Mouse (Mus musculus) embryonic facial prominence, embryonic 10.5 days (tissue): ENCODE results near the gene Stard8. TPM values are rescaled to one million over a fixed set of nuclear protein-coding genes. Genes with fewer than 3 reads are reported as not detected.
"Not testable (repeated sequence)": the region's sequence is repeated elsewhere in the genome, so short reads cannot be mapped to it uniquely, and the experiment has no call there.

ENCODE experiments used
- DNase-seq: peaks from one replicate; pipeline ENCODE4 v3.0.0-alpha.2; 2017; ENCODE audit warnings: low spot score
- H3K27ac ChIP-seq: fragments of 300-500 bp; sonication (generic); replicated peaks from 2 replicates; pipeline ENCODE4 v1.5.1; 2016; ENCODE audit warnings: mild to moderate bottlenecking
- H3K27me3 ChIP-seq: fragments of 300-500 bp; sonication (generic); replicated peaks from 2 replicates; pipeline ENCODE4 v1.6.1; 2016; ENCODE audit warnings: low read depth, mild to moderate bottlenecking; ENCODE audit not compliant: poor library complexity, severe bottlenecking
- H3K36me3 ChIP-seq: fragments of 300-500 bp; sonication (generic); replicated peaks from 2 replicates; pipeline ENCODE4 v1.6.1; 2016; ENCODE audit warnings: mild to moderate bottlenecking, moderate library complexity
- H3K4me1 ChIP-seq: fragments of 300-500 bp; sonication (generic); 2 replicates; pipeline ENCODE4 v1.6.1; 2016
- H3K4me3 ChIP-seq: fragments of 300-500 bp; sonication (generic); 2 replicates; pipeline ENCODE4 v1.5.1; 2016; ENCODE audit warnings: mild to moderate bottlenecking, moderate library complexity
- H3K9me3 ChIP-seq: fragments of 300-500 bp; sonication (generic); 2 replicates; pipeline ENCODE4 v1.6.1; 2016; ENCODE audit warnings: mild to moderate bottlenecking
- WGBS: fragments of 180-500 bp; shearing (Covaris S2); methylation state at CpG from one replicate; pipeline ENCODE4 v1.1.7; 2016; 5-methylcytosine and 5-hydroxymethylcytosine counted together
- polyA plus RNA-seq: library from polyadenylated mRNA; unstranded; fragments of >200 nt; fragmentation: Nextera tagmentation; extraction: Ambion mirVana; gene quantifications from 2 replicates; pipeline ENCODE4 v1.2.1, GENCODE M21; 2016

The Stard8 gene
- polyA plus RNA-seq = 11.4 and 13.5 TPM in 2 replicates

- DNase-seq = no peak
- Histone ChIP-seq H3K4me3 (no peak within 1 kb of the TSS), H3K9me3 (no peaks in the 10 kb centered on the region), H3K36me3 (no peaks in the 10 kb centered on the region), H3K27me3 (peaks cover 80% of the 10 kb centered on the region), H3K4me1 (no peaks in the 10 kb centered on the region), H3K27ac (no peak within 1 kb of the TSS; the same call in 1 of the 2 replicates)
- WGBS = 47% methylated on average over 9 of the region's 9 CpGs
These were observed at the start of gene Stard8 for GRCm38 (mm10) chrX:99003046-99003445. Gene Stard8 (plus strand): TSS chrX:99003248.

GRCm38 (mm10) chrX:98953941-98954340 is 49.1 kb upstream of the Stard8 start:
- Histone ChIP-seq H3K36me3 (no peaks in the 10 kb centered on the region), H3K4me1 (no peaks in the 10 kb centered on the region), H3K27ac (no peak overlapping the region), H3K27me3 (peaks cover 13% of the 10 kb centered on the region), H3K4me3 (no peak overlapping the region), H3K9me3 (no peaks in the 10 kb centered on the region)
- WGBS = 26% methylated on average over 6 of the region's 6 CpGs
- peak; percentile 50 for DNase-seq

- Histone ChIP-seq H3K27me3 (peaks cover 17% of the 10 kb centered on the region), H3K4me1 (no peaks in the 10 kb centered on the region), H3K27ac (no peak overlapping the region), H3K36me3 (no peaks in the 10 kb centered on the region), H3K9me3 (no peaks in the 10 kb centered on the region), H3K4me3 (no peak overlapping the region)
- WGBS = 89% methylated on average over 9 of the region's 9 CpGs
- DNase-seq = no peak
These were observed 44.8 kb upstream of the Stard8 start for GRCm38 (mm10) chrX:98958287-98958686.

GRCm38 (mm10) chrX:98959050-98959449 is 44.0 kb upstream of the Stard8 start:
- WGBS = 78% methylated on average over 4 of the region's 4 CpGs
- no peak overlapping the region for H3K27ac ChIP-seq
- peaks cover 24% of the 10 kb centered on the region for H3K27me3 ChIP-seq
- no peak for DNase-seq
- no peaks in the 10 kb centered on the region for H3K4me1 ChIP-seq
- no peak overlapping the region for H3K4me3 ChIP-seq
- no peaks in the 10 kb centered on the region for H3K36me3 ChIP-seq
- H3K9me3 ChIP-seq = no peaks in the 10 kb centered on the region

- Histone ChIP-seq H3K4me3 (no peak overlapping the region), H3K4me1 (no peaks in the 10 kb centered on the region), H3K9me3 (no peaks in the 10 kb centered on the region), H3K27me3 (peaks cover 41% of the 10 kb centered on the region), H3K36me3 (no peaks in the 10 kb centered on the region), H3K27ac (no peak overlapping the region)
- DNase-seq = no peak
These were observed 39.3 kb upstream of the Stard8 start for GRCm38 (mm10) chrX:98963742-98964141.

GRCm38 (mm10) chrX:98964513-98964912 is 38.5 kb upstream of the Stard8 start:
- no peak overlapping the region for H3K4me3 ChIP-seq
- H3K36me3 ChIP-seq = no peaks in the 10 kb centered on the region
- H3K27ac ChIP-seq = no peak overlapping the region
- peaks cover 41% of the 10 kb centered on the region for H3K27me3 ChIP-seq
- DNase-seq = no peak
- H3K9me3 ChIP-seq = no peaks in the 10 kb centered on the region
- H3K4me1 ChIP-seq = no peaks in the 10 kb centered on the region

GRCm38 (mm10) chrX:98986611-98987010 is 16.4 kb upstream of the Stard8 start:
- H3K4me3 ChIP-seq, H3K9me3 ChIP-seq, H3K36me3 ChIP-seq, DNase-seq, H3K4me1 ChIP-seq, H3K27ac ChIP-seq: not testable (repeated sequence)
- WGBS = 55% methylated on average over 5 of the region's 5 CpGs
- H3K27me3 ChIP-seq = peaks cover 51% of the 10 kb centered on the region

GRCm38 (mm10) chrX:98989574-98989973 is 13.5 kb upstream of the Stard8 start:
- H3K27me3 ChIP-seq = peaks cover 51% of the 10 kb centered on the region
- peak; percentile 48 for DNase-seq
- no peak overlapping the region for H3K27ac ChIP-seq
- H3K4me1 ChIP-seq = no peaks in the 10 kb centered on the region
- WGBS = 39% methylated on average over 6 of the region's 6 CpGs
- no peaks in the 10 kb centered on the region for H3K36me3 ChIP-seq
- H3K9me3 ChIP-seq = no peaks in the 10 kb centered on the region
- H3K4me3 ChIP-seq = no peak overlapping the region

- H3K36me3 ChIP-seq = no peaks in the 10 kb centered on the region
- H3K27me3 ChIP-seq = peaks cover 80% of the 10 kb centered on the region
- no peak overlapping the region for H3K27ac ChIP-seq
- 83% methylated on average over 6 of the region's 6 CpGs for WGBS
- no peak overlapping the region for H3K4me3 ChIP-seq
- no peak for DNase-seq
- no peaks in the 10 kb centered on the region for H3K9me3 ChIP-seq
- H3K4me1 ChIP-seq = no peaks in the 10 kb centered on the region
These were observed 983 bp upstream of the Stard8 start for GRCm38 (mm10) chrX:99002065-99002464.

- no peaks in the 10 kb centered on the region for H3K36me3 ChIP-seq
- H3K27me3 ChIP-seq = peaks cover 92% of the 10 kb centered on the region
- DNase-seq = no peak
- no peak overlapping the region for H3K27ac ChIP-seq
- no peaks in the 10 kb centered on the region for H3K9me3 ChIP-seq
- no peak overlapping the region for H3K4me3 ChIP-seq
- 85% methylated on average over 5 of the region's 5 CpGs for WGBS
- no peaks in the 10 kb centered on the region for H3K4me1 ChIP-seq
These were observed 7.5 kb downstream of the Stard8 start for GRCm38 (mm10) chrX:99010581-99010980.

GRCm38 (mm10) chrX:99011281-99011680 is 8.2 kb downstream of the Stard8 start:
- Histone ChIP-seq H3K4me1 (no peaks in the 10 kb centered on the region), H3K27me3 (peaks cover 94% of the 10 kb centered on the region), H3K27ac (no peak overlapping the region), H3K4me3 (no peak overlapping the region), H3K9me3 (no peaks in the 10 kb centered on the region), H3K36me3 (no peaks in the 10 kb centered on the region)
- 79% methylated on average over 3 of the region's 3 CpGs for WGBS
- DNase-seq = no peak

- Histone ChIP-seq H3K4me3 (no peak overlapping the region), H3K9me3 (no peaks in the 10 kb centered on the region), H3K4me1 (no peaks in the 10 kb centered on the region), H3K27ac (no peak overlapping the region), H3K36me3 (no peaks in the 10 kb centered on the region), H3K27me3 (peaks cover 96% of the 10 kb centered on the region)
- 47% methylated on average over 3 of the region's 3 CpGs for WGBS
- no peak for DNase-seq
These were observed 9.4 kb downstream of the Stard8 start for GRCm38 (mm10) chrX:99012486-99012885.

GRCm38 (mm10) chrX:99015705-99016104 is 12.7 kb downstream of the Stard8 start:
- peaks cover 98% of the 10 kb centered on the region for H3K27me3 ChIP-seq
- WGBS = 84% methylated on average over 2 of the region's 2 CpGs
- no peaks in the 10 kb centered on the region for H3K9me3 ChIP-seq
- DNase-seq = no peak
- peaks cover 11% of the 10 kb centered on the region; the same call in 1 of the 2 replicates for H3K4me1 ChIP-seq
- H3K4me3 ChIP-seq = no peak overlapping the region
- H3K36me3 ChIP-seq = no peaks in the 10 kb centered on the region
- no peak overlapping the region for H3K27ac ChIP-seq

- WGBS = 76% methylated on average over 8 of the region's 8 CpGs
- no peaks in the 10 kb centered on the region for H3K36me3 ChIP-seq
- no peak overlapping the region for H3K27ac ChIP-seq
- no peak for DNase-seq
- H3K27me3 ChIP-seq = peaks cover 98% of the 10 kb centered on the region
- H3K4me1 ChIP-seq = peaks cover 11% of the 10 kb centered on the region; the same call in 1 of the 2 replicates
- no peaks in the 10 kb centered on the region for H3K9me3 ChIP-seq
- H3K4me3 ChIP-seq = no peak overlapping the region
These were observed 13.9 kb downstream of the Stard8 start for GRCm38 (mm10) chrX:99016987-99017386.
